Comparison of ENCODE assay signal across 15 mouse cellular contexts in the genomic region with DNA sequence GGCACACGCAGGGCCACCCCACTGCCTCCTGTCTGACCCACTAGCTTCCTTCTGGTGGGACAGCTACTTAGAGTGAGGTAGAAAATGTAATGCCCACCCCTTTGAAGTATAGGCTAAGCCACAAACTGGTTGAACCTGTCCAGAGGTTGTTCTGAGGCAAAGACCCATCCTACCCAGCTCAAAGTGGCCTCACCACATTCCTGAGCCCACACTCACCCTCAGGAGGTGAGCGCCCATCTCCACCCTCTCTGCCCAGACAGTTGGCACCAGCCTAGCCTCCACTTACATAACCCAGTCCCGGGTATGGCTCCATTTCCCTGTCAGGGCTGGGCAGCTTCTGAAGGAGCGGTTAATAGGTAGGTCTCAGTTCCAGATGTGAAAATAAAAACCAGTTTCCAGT. TPM values are rescaled to one million over a fixed set of nuclear protein-coding genes. Genes with fewer than 3 reads are reported as not detected.
DNase-seq lines count a peak whose midpoint lies in the region; ATAC-seq and TF ChIP-seq lines count a peak whose summit lies in the region.
"Had no signal": no experiment of that assay in that cellular context is flagged by ENCODE, and none has a peak within 500 bp of the region (broad histone marks: within the 10 kb centered on the region; RNA-seq: fewer than 3 reads in every experiment).

No protein-coding gene starts in this region.

- H3K27ac ChIP-seq in kidney, adult 2 months (ENCODE audit: insufficient read depth, low read depth, low read length): no peak overlapping the region
- H3K27ac ChIP-seq in kidney, embryonic 14.5 days (ENCODE audit: low read depth, low read length): no peak overlapping the region
- peak overlapping the region; percentile 89 for H3K27ac ChIP-seq in lung, postnatal 0 days (ENCODE audit: low read length)
- H3K27ac ChIP-seq: forebrain, embryonic 12.5 days; midbrain, embryonic 13.5 days had no signal

- H3K4me1 ChIP-seq in kidney, adult 2 months (ENCODE audit: control insufficient read depth, insufficient read depth, low read length): no peaks in the 10 kb centered on the region
- H3K4me1 ChIP-seq in kidney, embryonic 14.5 days (ENCODE audit: control insufficient read depth, insufficient read depth, low read length): no peaks in the 10 kb centered on the region
- no peaks in the 10 kb centered on the region; the same call in 1 of the 2 replicates for H3K4me1 ChIP-seq in lung, postnatal 0 days (ENCODE audit: insufficient read depth, low read depth, low read length)

- peak; percentile 99 for TF ChIP-seq EP300 in lung, postnatal 0 days (IDR thresholded peaks at IDR 0.05)

- TF ChIP-seq POLR2A in kidney, adult 2 months (IDR thresholded peaks at IDR 0.05; ENCODE audit: low read depth, low read length): no peak

- ATAC-seq in kidney, embryonic 14.5 days (ENCODE audit: low FRiP score, low TSS enrichment): peak; percentile 80
- peak; percentile 98 for ATAC-seq in lung, postnatal 0 days
- ATAC-seq in inflammation-experienced regulatory T-cells, adult 6 months: no peak
- ATAC-seq: liver, postnatal 0 days; midbrain, embryonic 13.5 days had no signal

- no peak overlapping the region for H3K4me2 ChIP-seq in kidney, embryonic 14.5 days (replicated peaks; ENCODE audit: low read depth, low read length)
- H3K4me2 ChIP-seq in lung, postnatal 0 days (replicated peaks; ENCODE audit: low read depth, low read length): no peak overlapping the region
- H3K4me2 ChIP-seq: forebrain, embryonic 12.5 days; midbrain, embryonic 13.5 days had no signal

- no peaks in the 10 kb centered on the region for H3K9me3 ChIP-seq in kidney, embryonic 14.5 days (ENCODE audit: control insufficient read depth, low read length)
- no peaks in the 10 kb centered on the region for H3K9me3 ChIP-seq in lung, postnatal 0 days (ENCODE audit: low read length)
- H3K9me3 ChIP-seq: forebrain, embryonic 12.5 days; midbrain, embryonic 13.5 days had no signal

- H3K36me3 ChIP-seq in kidney, adult 2 months (ENCODE audit: control insufficient read depth, insufficient read depth, low read length): no peaks in the 10 kb centered on the region
- H3K36me3 ChIP-seq in kidney, embryonic 14.5 days (ENCODE audit: control insufficient read depth, insufficient read depth, low read length): no peaks in the 10 kb centered on the region
- no peaks in the 10 kb centered on the region for H3K36me3 ChIP-seq in lung, postnatal 0 days (ENCODE audit: insufficient read depth, low read length)
- H3K36me3 ChIP-seq: forebrain, embryonic 12.5 days; midbrain, embryonic 13.5 days had no signal

- H3K27me3 ChIP-seq in kidney, adult 2 months (replicated peaks; ENCODE audit: control insufficient read depth, insufficient read depth, low read length): no peaks in the 10 kb centered on the region
- no peaks in the 10 kb centered on the region for H3K27me3 ChIP-seq in kidney, embryonic 14.5 days (ENCODE audit: control insufficient read depth, insufficient read depth, low read length)
- no peaks in the 10 kb centered on the region for H3K27me3 ChIP-seq in lung, postnatal 0 days (replicated peaks; ENCODE audit: insufficient read depth, low read length)
- H3K27me3 ChIP-seq: forebrain, embryonic 12.5 days; midbrain, embryonic 13.5 days had no signal

- DNase-seq in kidney, adult 2 months: peak; percentile 10
- DNase-seq in kidney, adult 9 months: no peak
- DNase-seq in lung, postnatal 0 days (ENCODE audit: low spot score): peak; percentile 91
- peak; percentile 61 to 66 for DNase-seq in urinary bladder, postnatal 36 days (ENCODE audit: low spot score in 2 of 2)
- no peak for DNase-seq in embryo, embryonic 10 days (ENCODE audit: low spot score)
- DNase-seq: cerebellum, adult 18-20 months; embryo, embryonic 11 days; gastrocnemius, postnatal 10 days; liver, postnatal 0 days had no signal

- no peak overlapping the region for H3K9ac ChIP-seq in kidney, embryonic 14.5 days (ENCODE audit: low read depth, low read length)
- H3K9ac ChIP-seq in lung, postnatal 0 days (replicated peaks; ENCODE audit: low read depth): no peak overlapping the region
- H3K9ac ChIP-seq: forebrain, embryonic 12.5 days; liver, postnatal 0 days; midbrain, embryonic 13.5 days had no signal

- TF ChIP-seq CTCF in kidney, adult 2 months (conservative IDR thresholded peaks at IDR 0.05; ENCODE audit: insufficient read depth, insufficient read length, low read depth, low read length): no peak
- TF ChIP-seq CTCF in lung, postnatal 0 days (IDR thresholded peaks at IDR 0.05): no peak

- 66% methylated on average over 4 of the region's 4 CpGs for WGBS in kidney, adult 2 months
- WGBS in kidney, embryonic 14.5 days: 75% methylated on average over 4 of the region's 4 CpGs
- 59% methylated on average over 4 of the region's 4 CpGs for WGBS in lung, postnatal 0 days

- no peak overlapping the region for H3K4me3 ChIP-seq in kidney, adult 2 months (ENCODE audit: insufficient read depth, low read depth, low read length)
- H3K4me3 ChIP-seq in kidney, embryonic 14.5 days (ENCODE audit: low read length): no peak overlapping the region
- no peak overlapping the region for H3K4me3 ChIP-seq in lung, postnatal 0 days (ENCODE audit: low read depth, low read length)
- H3K4me3 ChIP-seq: forebrain, embryonic 12.5 days; midbrain, embryonic 13.5 days had no signal

RNA-seq across cellular contexts. Expression of a gene that starts 30.2 kb away (rescaled TPM):
- polyA plus RNA-seq in kidney, adult 2 months (2012; rRNA removed): 4.0 and 4.2 TPM in 2 replicates
- not detected in 2 replicates for polyA plus RNA-seq in kidney, embryonic 14.5 days (2014; fragmentation: Nextera tagmentation; extraction: Ambion mirVana)
- polyA plus RNA-seq in lung, postnatal 0 days (2015; fragmentation: Nextera tagmentation; extraction: Ambion mirVana): 0.06 and 0.27 TPM in 2 replicates
- polyA plus RNA-seq in inflammation-experienced regulatory T-cells, adult 6 months (2017; shearing (Covaris generic)): under 1 TPM in 1 of 3 experiments, not detected in 2; 0.19 TPM
- polyA plus RNA-seq: forebrain, embryonic 12.5 days; limb, embryonic 11.5 days; liver, postnatal 0 days; midbrain, embryonic 13.5 days had no signal

RNA-seq across cellular contexts. Expression of a gene that starts 38.7 kb away (rescaled TPM):
- polyA plus RNA-seq in kidney, adult 2 months (2012; rRNA removed): 8.8 and 9.8 TPM in 2 replicates
- polyA plus RNA-seq in kidney, embryonic 14.5 days (2014; fragmentation: Nextera tagmentation; extraction: Ambion mirVana): 8.9 and 9.4 TPM in 2 replicates
- polyA plus RNA-seq in lung, postnatal 0 days (2015; fragmentation: Nextera tagmentation; extraction: Ambion mirVana): 53.1 and 60.9 TPM in 2 replicates
- polyA plus RNA-seq in inflammation-experienced regulatory T-cells, adult 6 months (2017; shearing (Covaris generic)): under 1 TPM in 1 of 3 experiments, not detected in 2; 0.36 TPM

RNA-seq across cellular contexts. Expression of a gene that starts 41.4 kb away (rescaled TPM):
- polyA plus RNA-seq in kidney, adult 2 months (2012; rRNA removed): 7.8 and 9.2 TPM in 2 replicates
- 5.0 and 8.2 TPM in 2 replicates for polyA plus RNA-seq in kidney, embryonic 14.5 days (2014; fragmentation: Nextera tagmentation; extraction: Ambion mirVana)
- polyA plus RNA-seq in lung, postnatal 0 days (2015; fragmentation: Nextera tagmentation; extraction: Ambion mirVana): 12.8 and 13.5 TPM in 2 replicates
- 1 to 10 TPM in 2 of 3 experiments, under 1 TPM in 1; 0.68 to 4.3 (median 2.6) TPM for polyA plus RNA-seq in inflammation-experienced regulatory T-cells, adult 6 months (2017; shearing (Covaris generic))

RNA-seq across cellular contexts. Expression of a gene that starts 53.4 kb away (rescaled TPM):
- 1.2 and 1.3 TPM in 2 replicates for polyA plus RNA-seq in kidney, adult 2 months (2012; rRNA removed)
- polyA plus RNA-seq in kidney, embryonic 14.5 days (2014; fragmentation: Nextera tagmentation; extraction: Ambion mirVana): 8.6 and 11.6 TPM in 2 replicates
- polyA plus RNA-seq in lung, postnatal 0 days (2015; fragmentation: Nextera tagmentation; extraction: Ambion mirVana): 15.0 and 17.1 TPM in 2 replicates
- polyA plus RNA-seq in inflammation-experienced regulatory T-cells, adult 6 months (2017; shearing (Covaris generic)): 10 to 100 TPM; 15.7 to 23.2 (median 19.5) TPM

RNA-seq across cellular contexts. Expression of a gene that starts 54.9 kb away (rescaled TPM):
- polyA plus RNA-seq in kidney, adult 2 months (2012; rRNA removed): not detected in 2 replicates
- polyA plus RNA-seq in kidney, embryonic 14.5 days (2014; fragmentation: Nextera tagmentation; extraction: Ambion mirVana): not detected in 2 replicates
- polyA plus RNA-seq in lung, postnatal 0 days (2015; fragmentation: Nextera tagmentation; extraction: Ambion mirVana): not detected in 2 replicates
- not detected for polyA plus RNA-seq in inflammation-experienced regulatory T-cells, adult 6 months (2017; shearing (Covaris generic))
- polyA plus RNA-seq: forebrain, embryonic 12.5 days; heart, postnatal 0 days; limb, embryonic 11.5 days; liver, postnatal 0 days had no signal

Comparison
In these comparisons a context has a peak if more than half of its experiments do, and no peak if none do; other contexts are left out.
1. DNase-seq: peak in kidney, adult 2 months (single experiment), lung, postnatal 0 days (single experiment) and urinary bladder, postnatal 36 days (2 of 2); none in kidney, adult 9 months (single experiment) and embryo, embryonic 10 days (single experiment).